Mouse (Mus musculus) lung, embryonic 16.5 days (tissue): ENCODE data around the gene Mtcl1. TPM values are rescaled to one million over a fixed set of nuclear protein-coding genes. Genes with fewer than 3 reads are reported as not detected.
A peak's percentile ranks its signal among the peaks of the same experiment; 100 is the strongest.

Source experiments
- ATAC-seq: fragments of 200-750 bp; cut with Nextera tagmentation; 2 replicates; pipeline ENCODE4 v1.8.0; 2017; ENCODE audit warnings: low read depth, mild to moderate bottlenecking, moderate library complexity
- H3K27ac ChIP-seq: fragments of 300-500 bp; sonication (generic); 2 replicates; pipeline ENCODE4 v1.5.1; 2014; ENCODE audit warnings: mild to moderate bottlenecking, control low read depth, low read length
- H3K27me3 ChIP-seq: fragments of 300-500 bp; sonication (generic); 2 replicates; pipeline ENCODE4 v1.6.1; 2014; ENCODE audit warnings: low read depth, low read length, mixed read lengths; ENCODE audit not compliant: control insufficient read depth, insufficient read depth
- H3K36me3 ChIP-seq: fragments of 300-500 bp; sonication (generic); 2 replicates; pipeline ENCODE4 v1.6.1; 2014; ENCODE audit warnings: low read length; ENCODE audit not compliant: control insufficient read depth, insufficient read depth
- H3K4me1 ChIP-seq: fragments of 300-500 bp; sonication (generic); replicated peaks from 2 replicates; pipeline ENCODE4 v1.6.1; 2014; ENCODE audit warnings: low read length, mixed read lengths; ENCODE audit not compliant: control insufficient read depth, insufficient read depth
- H3K4me2 ChIP-seq: fragments of 300-500 bp; sonication (generic); 2 replicates; pipeline ENCODE4 v1.6.1; 2014; ENCODE audit warnings: low read depth, low read length, control low read depth
- H3K4me3 ChIP-seq: fragments of 300-500 bp; sonication (generic); 2 replicates; pipeline ENCODE4 v1.5.1; 2014; ENCODE audit warnings: mild to moderate bottlenecking, low read length, control low read depth
- H3K9ac ChIP-seq: fragments of 300-500 bp; sonication (generic); 2 replicates; pipeline ENCODE4 v1.6.1; 2014; ENCODE audit warnings: low read length, control low read depth
- H3K9me3 ChIP-seq: fragments of 300-500 bp; sonication (generic); 2 replicates; pipeline ENCODE4 v1.6.1; 2016; ENCODE audit warnings: low read length; ENCODE audit not compliant: control insufficient read depth
- WGBS: fragments of 180-500 bp; shearing (Covaris S2); extraction: QIAGEN DNeasy Blood & Tissue Kit; methylation state at CpG from one replicate; pipeline ENCODE4 v1.1.7; 2014; 5-methylcytosine and 5-hydroxymethylcytosine counted together
- polyA plus RNA-seq: library from polyadenylated mRNA; unstranded; fragments of >200 nt; fragmentation: Nextera tagmentation; extraction: Ambion mirVana; gene quantifications from 2 replicates; pipeline ENCODE4 v1.2.1, GENCODE M21; 2015

Gene Mtcl1
- 8.9 and 9.5 TPM in 2 replicates for polyA plus RNA-seq

DNA sequence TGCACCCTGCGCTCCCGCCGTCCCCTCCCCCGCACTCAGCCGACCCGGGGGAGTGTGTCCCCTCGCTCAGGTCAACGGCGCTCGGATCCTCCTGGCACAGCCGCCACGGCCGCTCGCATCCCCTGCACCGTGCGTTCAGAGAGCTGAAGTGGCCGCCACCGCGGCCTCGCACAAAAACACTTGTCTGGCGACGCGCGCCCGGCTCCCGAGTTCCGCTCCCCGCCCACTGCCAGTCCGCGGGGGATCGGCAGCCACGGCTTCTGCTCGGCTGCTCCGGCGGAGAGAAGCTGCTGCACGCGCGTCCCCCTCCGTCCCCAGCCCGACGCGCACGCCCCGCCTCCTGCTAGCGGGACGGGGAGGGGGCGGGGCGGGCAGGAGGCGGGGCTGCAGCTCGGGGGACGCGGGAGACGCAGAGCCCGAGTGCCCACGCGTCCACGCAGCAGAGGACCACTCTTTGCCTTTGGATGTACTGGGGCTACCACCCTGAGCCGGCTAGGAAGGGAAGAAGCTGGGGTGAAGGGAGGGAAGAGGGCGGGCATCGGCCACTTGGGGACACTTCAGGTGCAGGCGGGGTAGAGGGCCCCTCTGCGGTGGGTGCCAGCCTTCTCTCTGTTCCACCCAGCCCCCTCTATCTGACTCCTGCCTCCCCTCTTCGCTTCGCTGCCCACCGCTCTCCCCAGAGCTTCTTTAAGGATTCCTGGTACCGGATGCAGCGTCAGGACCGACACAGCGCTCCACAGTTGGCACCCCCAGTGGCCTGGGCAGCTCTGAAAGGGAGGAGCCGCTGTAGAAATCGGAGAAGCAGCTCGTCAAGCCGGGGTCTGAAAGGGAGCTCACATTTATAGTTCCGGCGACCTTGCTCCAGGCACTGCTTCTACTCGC is at the start of gene Mtcl1:
Mtcl1 (minus strand) TSS at position 291 of the 882 bp plus-strand sequence.
- Histone ChIP-seq H3K36me3 (no peaks in the 10 kb centered on the region), H3K27me3 (peaks cover 4% of the 10 kb centered on the region; the same call in 1 of the 2 replicates), H3K4me1 (peaks cover 23% of the 10 kb centered on the region), H3K9me3 (no peaks in the 10 kb centered on the region), H3K9ac (peak within 1 kb of the TSS; percentile 74), H3K4me3 (peak within 1 kb of the TSS; percentile 58), H3K27ac (peak within 1 kb of the TSS; percentile 74), H3K4me2 (peak within 1 kb of the TSS; percentile 76)
- ATAC-seq, result peak; percentile 84
- WGBS, result under 1% methylated on average over 49 of the region's 76 CpGs

DNA sequence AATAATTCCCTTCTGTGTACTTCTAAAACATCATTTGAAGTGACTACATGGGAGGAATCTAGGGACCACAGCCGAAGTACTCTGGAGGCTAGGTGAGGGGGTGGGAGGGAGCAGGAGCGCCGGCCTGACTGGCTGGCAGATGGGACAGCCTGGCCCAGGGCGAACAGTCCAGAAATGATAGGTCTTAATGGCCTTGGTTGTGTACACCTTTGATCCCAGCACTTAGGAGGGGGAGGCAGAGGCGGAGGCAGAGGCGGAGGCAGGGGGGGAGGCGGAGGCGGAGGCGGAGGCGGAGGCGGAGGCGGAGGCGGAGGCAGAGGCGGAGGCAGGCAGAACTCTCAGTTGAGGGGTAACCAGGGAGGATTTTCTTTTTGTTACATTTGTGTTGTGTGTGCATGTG is 49.0 kb upstream of the Mtcl1 start:
- no peaks in the 10 kb centered on the region for H3K9me3 ChIP-seq
- WGBS, result 80% methylated on average over 14 of the region's 14 CpGs
- H3K4me3 ChIP-seq, result no peak overlapping the region
- H3K4me1 ChIP-seq, result no peaks in the 10 kb centered on the region
- no peak overlapping the region for H3K9ac ChIP-seq
- ATAC-seq, result no peak
- no peaks in the 10 kb centered on the region for H3K27me3 ChIP-seq
- H3K36me3 ChIP-seq, result peaks cover 46% of the 10 kb centered on the region
- H3K27ac ChIP-seq, result no peak overlapping the region
- H3K4me2 ChIP-seq, result no peak overlapping the region

DNA sequence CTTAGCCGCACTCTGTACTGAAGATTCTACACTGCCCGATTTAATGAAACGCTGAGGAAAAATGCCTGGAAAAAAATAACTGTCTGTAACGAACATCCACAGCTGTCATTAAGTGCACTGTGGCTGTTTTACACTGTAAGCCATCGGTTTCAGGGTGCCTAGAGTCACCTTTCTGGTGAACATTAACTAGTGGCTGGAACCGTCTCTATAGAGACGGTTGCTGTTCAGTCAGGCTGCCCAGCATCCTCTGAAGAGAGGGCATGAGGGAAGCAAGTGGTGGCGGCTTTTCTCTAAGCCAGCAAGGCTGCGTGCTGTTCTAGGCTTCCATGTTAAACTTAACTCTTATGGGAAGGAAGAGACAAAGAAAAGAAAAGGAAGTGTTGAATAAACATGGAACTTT is 47.0 kb upstream of the Mtcl1 start:
- H3K4me3 ChIP-seq, result no peak overlapping the region
- H3K27me3 ChIP-seq, result no peaks in the 10 kb centered on the region
- no peak overlapping the region for H3K4me2 ChIP-seq
- H3K27ac ChIP-seq, result no peak overlapping the region
- H3K4me1 ChIP-seq, result no peaks in the 10 kb centered on the region
- no peaks in the 10 kb centered on the region for H3K9me3 ChIP-seq
- H3K36me3 ChIP-seq, result peaks cover 43% of the 10 kb centered on the region
- no peak for ATAC-seq
- 72% methylated on average over 9 of the region's 9 CpGs for WGBS
- H3K9ac ChIP-seq, result no peak overlapping the region

DNA sequence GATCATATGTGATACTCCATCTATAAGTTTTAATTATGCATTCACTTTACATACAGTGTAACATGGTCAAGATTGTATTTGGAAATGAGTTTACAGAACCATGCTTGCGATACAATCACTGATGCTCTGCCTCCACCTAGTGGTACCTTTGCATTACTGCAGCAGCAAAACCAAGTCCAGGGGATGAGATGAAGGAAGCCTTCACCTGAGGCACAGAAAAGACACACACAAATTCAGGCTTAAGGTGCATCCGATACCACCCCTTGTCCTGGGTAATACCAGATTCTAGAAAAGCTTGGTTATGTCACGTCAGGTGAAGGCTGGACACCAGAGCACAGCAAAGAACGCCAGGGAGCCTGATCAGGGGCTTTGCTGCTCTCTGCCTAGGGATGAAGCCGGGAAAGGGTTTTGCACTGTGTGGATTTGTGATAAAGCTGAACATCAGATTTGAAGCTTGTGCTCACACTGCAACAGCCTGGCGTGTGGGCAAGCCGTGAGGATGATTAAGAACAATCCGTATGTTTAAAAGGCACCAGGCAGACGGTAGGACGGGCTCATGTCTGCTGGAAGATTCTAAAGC is 40.6 kb upstream of the Mtcl1 start:
- H3K36me3 ChIP-seq, result peaks cover 7% of the 10 kb centered on the region
- no peak for ATAC-seq

DNA sequence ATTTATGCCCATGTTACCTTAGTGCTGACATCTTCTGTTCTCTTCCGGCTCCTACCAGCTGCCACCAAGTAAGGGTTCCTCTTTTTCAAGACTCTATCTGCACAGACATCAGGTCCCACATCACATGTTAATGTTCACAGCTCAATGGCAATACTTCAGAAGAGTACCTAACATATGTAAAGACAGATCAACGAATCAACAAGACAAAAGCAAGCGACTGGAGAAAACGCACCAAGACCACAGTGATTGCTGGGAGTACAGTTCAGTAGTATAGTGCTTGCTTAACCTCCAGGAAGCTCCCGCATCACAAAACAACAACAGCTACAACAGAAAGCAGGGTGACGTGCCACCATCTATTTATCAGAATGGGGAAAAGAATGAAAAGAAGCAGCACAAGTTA is 37.0 kb upstream of the Mtcl1 start:
- H3K9me3 ChIP-seq, result no peaks in the 10 kb centered on the region
- no peaks in the 10 kb centered on the region for H3K36me3 ChIP-seq
- no peaks in the 10 kb centered on the region for H3K27me3 ChIP-seq
- 90% methylated on average over 6 of the region's 6 CpGs for WGBS
- H3K4me3 ChIP-seq, result no peak overlapping the region
- no peaks in the 10 kb centered on the region; the same call in 1 of the 2 replicates for H3K4me1 ChIP-seq
- H3K9ac ChIP-seq, result no peak overlapping the region
- H3K27ac ChIP-seq, result no peak overlapping the region
- no peak overlapping the region for H3K4me2 ChIP-seq
- no peak for ATAC-seq

More for the DNA sequence above, 40.6 kb upstream of the Mtcl1 start:
- H3K9ac ChIP-seq, result no peak overlapping the region
- H3K27me3 ChIP-seq, result no peaks in the 10 kb centered on the region
- no peaks in the 10 kb centered on the region for H3K9me3 ChIP-seq
- no peak overlapping the region for H3K27ac ChIP-seq
- 39% methylated on average over 10 of the region's 10 CpGs for whole genome bisulfite sequencing
- no peak overlapping the region for H3K4me2 ChIP-seq
- no peaks in the 10 kb centered on the region; the same call in 1 of the 2 replicates for H3K4me1 ChIP-seq
- H3K4me3 ChIP-seq, result no peak overlapping the region

DNA sequence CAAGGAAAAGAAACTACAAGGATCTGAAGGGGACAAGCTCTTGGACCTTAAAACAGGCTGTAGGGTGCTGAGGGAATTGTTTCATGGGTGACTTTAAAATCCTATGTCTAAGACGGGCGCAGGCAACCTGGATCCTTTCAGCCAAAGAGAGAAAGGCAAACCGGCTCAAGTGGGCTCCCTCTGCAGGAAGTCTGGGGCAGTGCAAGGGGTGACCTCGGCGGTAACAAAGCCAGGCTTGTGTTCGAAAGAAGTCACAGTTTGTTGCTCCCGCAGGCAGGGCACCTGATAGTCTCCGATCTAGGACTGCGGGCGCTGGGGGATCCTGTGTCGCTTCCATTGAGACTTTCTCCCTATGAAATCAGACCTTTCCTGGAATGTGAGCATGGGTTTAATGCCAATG is 36.2 kb upstream of the Mtcl1 start:
- no peaks in the 10 kb centered on the region for H3K9me3 ChIP-seq
- H3K27ac ChIP-seq, result no peak overlapping the region
- H3K36me3 ChIP-seq, result no peaks in the 10 kb centered on the region
- H3K4me2 ChIP-seq, result peak overlapping the region; percentile 27; the same call in 1 of the 2 replicates
- no peak overlapping the region for H3K4me3 ChIP-seq
- WGBS, result 8% methylated on average over 11 of the region's 11 CpGs
- no peaks in the 10 kb centered on the region; the same call in 1 of the 2 replicates for H3K4me1 ChIP-seq
- no peak overlapping the region for H3K9ac ChIP-seq
- no peak for ATAC-seq
- H3K27me3 ChIP-seq, result no peaks in the 10 kb centered on the region

DNA sequence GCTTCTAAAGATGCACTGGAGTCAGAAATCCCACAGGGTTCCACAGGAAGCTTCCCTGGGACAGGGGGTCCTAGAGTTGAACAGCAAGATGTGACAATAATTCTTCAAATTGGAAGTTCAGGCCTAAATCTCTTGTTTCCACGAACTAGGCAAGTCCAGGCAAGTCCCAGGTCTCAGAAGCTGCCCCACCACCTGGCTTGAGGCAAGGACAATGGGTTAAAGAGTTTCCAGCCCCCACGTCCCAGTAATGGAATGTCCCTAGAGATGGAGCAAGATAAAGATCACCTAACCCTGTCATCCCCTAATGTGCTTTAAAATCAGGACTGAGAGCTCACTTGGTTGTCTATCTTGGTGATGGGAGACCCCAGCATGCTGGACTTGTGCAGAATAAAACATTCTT is 35.4 kb upstream of the Mtcl1 start:
- ATAC-seq, result no peak
- no peaks in the 10 kb centered on the region for H3K9me3 ChIP-seq
- no peaks in the 10 kb centered on the region for H3K36me3 ChIP-seq
- no peak overlapping the region for H3K9ac ChIP-seq
- WGBS, result 53% methylated on average over 2 of the region's 2 CpGs
- H3K4me1 ChIP-seq, result no peaks in the 10 kb centered on the region; the same call in 1 of the 2 replicates
- H3K27ac ChIP-seq, result no peak overlapping the region
- H3K4me2 ChIP-seq, result no peak overlapping the region
- no peak overlapping the region for H3K4me3 ChIP-seq
- H3K27me3 ChIP-seq, result peaks cover 3% of the 10 kb centered on the region; the same call in 1 of the 2 replicates

DNA sequence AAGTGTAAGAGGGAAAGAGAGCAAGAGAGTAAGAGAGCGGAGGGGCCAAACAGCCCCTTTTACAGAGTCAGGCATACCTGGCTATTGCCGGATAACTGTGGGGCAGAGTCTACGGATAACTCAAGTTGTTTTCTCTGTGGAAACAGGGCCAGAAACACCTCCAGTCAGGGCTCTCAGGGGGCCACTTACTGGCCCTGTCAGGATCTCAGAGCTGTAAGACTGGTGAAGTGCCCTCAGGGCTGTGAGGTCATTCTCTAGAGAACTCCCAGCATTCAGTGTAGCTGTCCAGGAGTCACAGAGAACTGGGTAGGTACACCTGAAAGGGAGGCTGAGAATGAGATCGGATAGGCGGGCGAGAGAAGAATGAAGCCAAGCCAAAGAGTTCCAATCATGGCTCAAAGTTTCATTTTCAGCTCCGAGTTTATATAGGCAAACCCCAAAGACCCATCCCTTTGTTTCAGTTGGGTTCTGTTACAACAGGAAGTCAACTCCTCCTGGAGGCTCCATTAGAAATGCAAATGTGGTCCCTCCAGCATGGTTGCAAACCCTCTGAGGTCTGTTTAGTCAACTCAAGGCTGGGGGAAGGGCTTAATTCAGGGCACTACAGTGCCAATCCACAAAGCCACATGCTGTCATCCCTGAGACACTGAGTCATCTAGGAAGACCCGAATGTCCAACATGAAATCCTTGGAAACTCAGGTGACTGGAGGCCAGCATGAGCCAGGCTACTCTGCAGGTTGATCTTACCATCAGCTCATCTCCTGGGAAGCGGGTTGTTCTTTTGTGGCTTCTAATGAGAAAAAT is 34.3 kb upstream of the Mtcl1 start:
- Histone ChIP-seq H3K36me3 (no peaks in the 10 kb centered on the region), H3K4me3 (no peak overlapping the region), H3K4me2 (no peak overlapping the region), H3K27me3 (peaks cover 10% of the 10 kb centered on the region; the same call in 1 of the 2 replicates), H3K9ac (no peak overlapping the region), H3K4me1 (no peaks in the 10 kb centered on the region; the same call in 1 of the 2 replicates), H3K27ac (no peak overlapping the region), H3K9me3 (no peaks in the 10 kb centered on the region)
- WGBS, result 69% methylated on average over 9 of the region's 9 CpGs
- peak; percentile 67 for ATAC-seq

DNA sequence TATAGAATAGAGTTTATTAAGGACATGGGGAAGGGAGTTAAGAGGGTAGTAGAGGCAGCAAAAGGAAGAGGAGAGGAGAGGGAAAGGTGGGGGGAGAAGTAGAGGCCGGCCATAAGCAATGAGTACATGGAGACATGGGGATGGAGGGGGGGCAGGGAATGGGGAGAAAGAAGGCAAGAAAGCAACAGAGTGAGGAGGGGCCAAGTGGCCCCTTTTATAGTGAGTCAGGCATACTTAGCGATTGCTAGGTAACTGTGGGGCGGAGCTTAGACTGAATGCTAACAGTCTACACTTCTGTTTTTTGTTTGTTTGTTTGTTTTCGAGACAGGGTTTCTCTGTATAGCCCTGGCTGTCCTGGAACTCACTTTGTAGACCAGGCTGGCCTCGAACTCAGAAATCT is 31.7 kb upstream of the Mtcl1 start:
- Histone ChIP-seq H3K9me3 (no peaks in the 10 kb centered on the region), H3K27ac (no peak overlapping the region), H3K27me3 (peaks cover 10% of the 10 kb centered on the region; the same call in 1 of the 2 replicates), H3K36me3 (no peaks in the 10 kb centered on the region), H3K4me1 (no peaks in the 10 kb centered on the region; the same call in 1 of the 2 replicates), H3K9ac (no peak overlapping the region), H3K4me2 (no peak overlapping the region), H3K4me3 (no peak overlapping the region)
- no peak for ATAC-seq
- 75% methylated on average over 5 of the region's 5 CpGs for WGBS
